In genomic region chr9:32612861-32613421, GRCm38 (mm10) we compare ENCODE assay signal across 12 mouse cellular contexts. TPM values are rescaled to one million over a fixed set of nuclear protein-coding genes. Genes with fewer than 3 reads are reported as not detected.
DNase-seq lines count a peak whose midpoint lies in the region; ATAC-seq lines count a peak whose summit lies in the region.
"Had no signal": no experiment of that assay in that cellular context is flagged by ENCODE, and none has a peak within 500 bp of the region (broad histone marks: within the 10 kb centered on the region; RNA-seq: fewer than 3 reads in every experiment).

No protein-coding gene starts in this region.

- H3K36me3 ChIP-seq in heart, embryonic 13.5 days = no peaks in the 10 kb centered on the region
- no peaks in the 10 kb centered on the region for H3K36me3 ChIP-seq in lung, embryonic 15.5 days
- H3K36me3 ChIP-seq: hindbrain, embryonic 10.5 days; neural tube, embryonic 13.5 days had no signal

- no peak overlapping the region for H3K4me3 ChIP-seq in heart, embryonic 13.5 days
- no peak overlapping the region for H3K4me3 ChIP-seq in lung, embryonic 15.5 days
- H3K4me3 ChIP-seq: hindbrain, embryonic 10.5 days; megakaryocyte, embryonic 14.5 days; neural tube, embryonic 13.5 days had no signal

- H3K9me3 ChIP-seq in heart, embryonic 13.5 days = no peaks in the 10 kb centered on the region
- no peaks in the 10 kb centered on the region for H3K9me3 ChIP-seq in lung, embryonic 15.5 days
- H3K9me3 ChIP-seq: hindbrain, embryonic 10.5 days; megakaryocyte, embryonic 14.5 days; neural tube, embryonic 13.5 days had no signal

- no peaks in the 10 kb centered on the region for H3K27me3 ChIP-seq in heart, embryonic 13.5 days (replicated peaks)
- no peaks in the 10 kb centered on the region for H3K27me3 ChIP-seq in lung, embryonic 15.5 days

- H3K9ac ChIP-seq in heart, embryonic 13.5 days = no peak overlapping the region
- no peak overlapping the region for H3K9ac ChIP-seq in lung, embryonic 15.5 days
- H3K9ac ChIP-seq: neural tube, embryonic 13.5 days had no signal

- no peak for ATAC-seq in heart, embryonic 13.5 days (ENCODE audit: extremely low read depth, insufficient number of reproducible peaks, low FRiP score, low TSS enrichment)
- no peak for ATAC-seq in lung, embryonic 15.5 days (ENCODE audit: borderline replicate concordance, extremely low read depth, low FRiP score, low TSS enrichment)
- peak; percentile 14 to 33; a peak in 2 of 4 replicates for ATAC-seq in hematopoietic stem cell, adult 5-6 weeks (replicated peaks in 1 of 2; ENCODE audit: insufficient read depth in 1 of 2, low FRiP score in 2 of 2, low TSS enrichment in 1 of 2, low read depth in 1 of 2, poor library complexity in 2 of 2, severe bottlenecking in 2 of 2)

- WGBS in heart, embryonic 13.5 days = 52% methylated on average over 6 of the region's 6 CpGs
- 55% methylated on average over 6 of the region's 6 CpGs for WGBS in lung, embryonic 15.5 days

- intact Hi-C loops in heart, postnatal 10 days (cut with DNase I) = no loop called here

- no peak for DNase-seq in heart, postnatal 10 days
- no peak for DNase-seq in lung, postnatal 10 days
- peak; percentile 72 for DNase-seq in thymus, postnatal 14 days
- DNase-seq in left cerebral cortex, adult 9 months (ENCODE audit: low spot score in 2 of 2) = no peak
- no peak for DNase-seq in retina, embryonic 14.5 days (ENCODE audit: low spot score)
- DNase-seq: cerebellum, adult 8-10 months had no signal

- peaks cover 15% of the 10 kb centered on the region for H3K4me1 ChIP-seq in heart, embryonic 13.5 days
- peaks cover 14% of the 10 kb centered on the region for H3K4me1 ChIP-seq in lung, embryonic 15.5 days
- H3K4me1 ChIP-seq: neural tube, embryonic 13.5 days had no signal

- H3K27ac ChIP-seq in heart, embryonic 13.5 days (replicated peaks) = 0 out of 2 replicates have a peak overlapping the region, but pooled peaks have one; percentile 20
- peak overlapping the region; percentile 69; the same call in 1 of the 2 replicates for H3K27ac ChIP-seq in lung, embryonic 15.5 days
- H3K27ac ChIP-seq: hindbrain, embryonic 10.5 days had no signal

- H3K4me2 ChIP-seq in heart, embryonic 13.5 days = no peak overlapping the region
- H3K4me2 ChIP-seq in lung, embryonic 15.5 days = no peak overlapping the region
- H3K4me2 ChIP-seq: neural tube, embryonic 13.5 days had no signal

RNA-seq across cellular contexts. Expression of gene Ets1, which starts 23.1 kb away (rescaled TPM):
- polyA plus RNA-seq in heart, embryonic 13.5 days (2015; fragmentation: Nextera tagmentation; extraction: Ambion mirVana) = 46.9 and 48.3 TPM in 2 replicates
- total RNA-seq in heart, postnatal 10 days (2021) = 100 to 1,000 TPM; 119 to 154 TPM
- polyA plus RNA-seq in lung, embryonic 15.5 days (2015; fragmentation: Nextera tagmentation; extraction: Ambion mirVana) = 104 and 106 TPM in 2 replicates
- 25.9 and 36.7 TPM in 2 replicates for total RNA-seq in hematopoietic stem cell, adult 5-6 weeks (2017)

Comparison
In these comparisons a context has a peak if more than half of its experiments do, and no peak if none do; other contexts are left out.
1. ATAC-seq: peak in hematopoietic stem cell, adult 5-6 weeks (2 of 2); none in heart, embryonic 13.5 days (single experiment) and lung, embryonic 15.5 days (single experiment).